Mouse (Mus musculus): ENCODE results near the gene Tsc1. TPM values are rescaled to one million over a fixed set of nuclear protein-coding genes. Genes with fewer than 3 reads are reported as not detected.

Tsc1 gene
- polyA plus RNA-seq, 1 experiment from 2014 or later = 13.8 TPM

DNA sequence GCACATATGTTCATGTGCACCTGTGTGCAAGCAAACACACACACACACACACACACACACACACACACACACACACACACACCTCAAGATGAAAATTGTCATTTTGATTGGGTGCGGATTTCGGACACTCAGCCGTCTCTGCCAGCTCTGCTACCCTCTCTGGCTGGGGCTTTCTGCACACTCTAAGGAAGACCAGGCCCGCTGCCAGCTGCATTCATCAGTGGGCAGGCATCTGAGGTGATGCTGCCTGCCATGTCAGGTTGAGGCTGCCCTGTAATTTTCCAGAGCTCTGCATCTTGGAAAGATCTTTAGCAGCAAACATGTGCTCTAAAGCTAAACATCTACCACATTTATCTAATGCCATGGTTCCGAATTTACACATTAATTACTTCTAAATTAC, 96.1 kb downstream of the Tsc1 start:
- H3K27me3 ChIP-seq (replicated peaks; ENCODE audit: control insufficient read depth, insufficient read depth, low read length) = no peaks in the 10 kb centered on the region
- WGBS = 87% methylated on average over 5 of the region's 5 CpGs
- ATAC-seq = no peak
- no peaks in the 10 kb centered on the region for H3K36me3 ChIP-seq (ENCODE audit: control insufficient read depth, insufficient read depth, low read length)
- H3K4me2 ChIP-seq (ENCODE audit: low read depth, low read length) = no peak overlapping the region
- no peaks in the 10 kb centered on the region for H3K4me1 ChIP-seq (ENCODE audit: control insufficient read depth, insufficient read depth, low read length)
- H3K27ac ChIP-seq (ENCODE audit: low read length) = no peak overlapping the region
- no peaks in the 10 kb centered on the region for H3K9me3 ChIP-seq (ENCODE audit: control insufficient read depth, low read length)
- no peak overlapping the region for H3K4me3 ChIP-seq (ENCODE audit: low read length)
- no peak overlapping the region for H3K9ac ChIP-seq (ENCODE audit: low read depth, low read length)

GRCm38 (mm10) chr2:28740159-28740558, 99.1 kb downstream of the Tsc1 start:
- no peak overlapping the region for H3K4me3 ChIP-seq (ENCODE audit: low read length)
- H3K9me3 ChIP-seq (ENCODE audit: control insufficient read depth, low read length) = no peaks in the 10 kb centered on the region
- no peak overlapping the region for H3K9ac ChIP-seq (ENCODE audit: low read depth, low read length)
- no peak for ATAC-seq
- no peak overlapping the region for H3K4me2 ChIP-seq (ENCODE audit: low read depth, low read length)
- no peaks in the 10 kb centered on the region for H3K4me1 ChIP-seq (ENCODE audit: control insufficient read depth, insufficient read depth, low read length)
- no peaks in the 10 kb centered on the region for H3K27me3 ChIP-seq (replicated peaks; ENCODE audit: control insufficient read depth, insufficient read depth, low read length)
- H3K27ac ChIP-seq (ENCODE audit: low read length) = no peak overlapping the region
- WGBS = 88% methylated on average over 5 of the region's 5 CpGs
- H3K36me3 ChIP-seq (ENCODE audit: control insufficient read depth, insufficient read depth, low read length) = no peaks in the 10 kb centered on the region

Small RNA genes within 50 kb of the gene (microRNA-seq; reads per million reads assigned to microRNA genes)
- gene Gm22824 = not detected
- not detected for gene Mir3088

Other genes starting within 250 kb of the Tsc1 start
- gene Ppp1r26, start 194.4 kb upstream of the Tsc1 start, polyA plus RNA-seq (2015; fragmentation: Nextera tagmentation; extraction: Ambion mirVana) = 2.1 and 2.3 TPM in 2 replicates
- gene 1700007K13Rik, start 174.9 kb upstream of the Tsc1 start, polyA plus RNA-seq (2015; fragmentation: Nextera tagmentation; extraction: Ambion mirVana) = 0.23 TPM in 1 of 2 replicates, not detected in the other
- 61.1 and 66.9 TPM in 2 replicates for gene Mrps2, start 173.2 kb upstream of the Tsc1 start, polyA plus RNA-seq (2015; fragmentation: Nextera tagmentation; extraction: Ambion mirVana)
- gene Gbgt1, start 144.3 kb upstream of the Tsc1 start, polyA plus RNA-seq (2015; fragmentation: Nextera tagmentation; extraction: Ambion mirVana) = 4.4 and 4.6 TPM in 2 replicates
- 7.4 and 10.3 TPM in 2 replicates for gene Gm10134, start 135.1 kb upstream of the Tsc1 start, polyA plus RNA-seq (2015; fragmentation: Nextera tagmentation; extraction: Ambion mirVana)
- gene Ralgds, start 128.1 kb upstream of the Tsc1 start, polyA plus RNA-seq (2015; fragmentation: Nextera tagmentation; extraction: Ambion mirVana) = 19.1 and 21.5 TPM in 2 replicates
- 383 and 542 TPM in 2 replicates for gene Cel, start 77.8 kb upstream of the Tsc1 start, polyA plus RNA-seq (2015; fragmentation: Nextera tagmentation; extraction: Ambion mirVana)
- gene Gtf3c5, start 57.5 kb upstream of the Tsc1 start, polyA plus RNA-seq (2015; fragmentation: Nextera tagmentation; extraction: Ambion mirVana) = 27.5 and 32.2 TPM in 2 replicates
- 1.1 and 2.5 TPM in 2 replicates for gene Gfi1b, start 19.2 kb upstream of the Tsc1 start, polyA plus RNA-seq (2015; fragmentation: Nextera tagmentation; extraction: Ambion mirVana)
- 0.50 and 1.1 TPM in 2 replicates for gene Spaca9, start 58.5 kb downstream of the Tsc1 start, polyA plus RNA-seq (2015; fragmentation: Nextera tagmentation; extraction: Ambion mirVana)
- gene Ak8, start 58.9 kb downstream of the Tsc1 start, polyA plus RNA-seq (2015; fragmentation: Nextera tagmentation; extraction: Ambion mirVana) = 0.22 and 0.35 TPM in 2 replicates
- 7.1 and 7.4 TPM in 2 replicates for gene Gtf3c4, start 199.1 kb downstream of the Tsc1 start, polyA plus RNA-seq (2015; fragmentation: Nextera tagmentation; extraction: Ambion mirVana)
- gene Ddx31, start 199.2 kb downstream of the Tsc1 start, polyA plus RNA-seq (2015; fragmentation: Nextera tagmentation; extraction: Ambion mirVana) = 10.5 and 11.4 TPM in 2 replicates

Data from intestine, embryonic 16.5 days (tissue).